Mouse (Mus musculus) MEL (cell line): ENCODE measurements around the gene Lix1l. TPM values are rescaled to one million over a fixed set of nuclear protein-coding genes. Genes with fewer than 3 reads are reported as not detected.

Experiments used
- DNase-seq: peaks from one replicate; pipeline ENCODE4 v3.0.0; 2011; ENCODE audit warnings: low read depth, low spot score
- H3K27ac ChIP-seq: 2 replicates; pipeline ENCODE4 v1.5.1; 2012; ENCODE audit warnings: low read depth, mild to moderate bottlenecking, control low read depth, low read length, moderate library complexity; ENCODE audit not compliant: control insufficient read depth
- H3K27me3 ChIP-seq, 2 experiments: fragments of 150-350 bp in 1 of 2; sonication (generic) in 1 of 2; 2 replicates each; pipeline ENCODE4 v1.6.1; 2012; ENCODE audit warnings: low read length in 2 of 2, mild to moderate bottlenecking in 2 of 2, improper control_type of control experiment in 1 of 2, moderate library complexity in 1 of 2; ENCODE audit not compliant: insufficient read depth in 2 of 2, control insufficient read depth in 1 of 2
- H3K36me3 ChIP-seq, 2 experiments: 2 replicates each; pipeline ENCODE4 v1.6.1; 2012 to 2014; ENCODE audit warnings: low read length in 2 of 2, improper control_type of control experiment in 1 of 2, inconsistent platforms in 1 of 2, mild to moderate bottlenecking in 1 of 2; ENCODE audit not compliant: insufficient read depth in 2 of 2, control insufficient read depth in 1 of 2
- H3K4me1 ChIP-seq, 2 experiments: fragments of 150-350 bp in 1 of 2; sonication (generic) in 1 of 2; 2 replicates each; pipeline ENCODE4 v1.6.1; 2012; ENCODE audit warnings: low read length in 2 of 2, improper control_type of control experiment in 1 of 2, mild to moderate bottlenecking in 1 of 2; ENCODE audit not compliant: insufficient read depth in 2 of 2, control insufficient read depth in 1 of 2
- H3K4me3 ChIP-seq, 2 experiments: fragments of 150-350 bp in 1 of 2; sonication (generic) in 1 of 2; 2 replicates each; pipeline ENCODE4 v1.5.1; 2012; ENCODE audit warnings: low read depth in 2 of 2, low read length in 2 of 2, mild to moderate bottlenecking in 2 of 2, moderate library complexity in 2 of 2, control low read depth in 1 of 2, improper control_type of control experiment in 1 of 2; ENCODE audit not compliant: control insufficient read depth in 1 of 2, insufficient read depth in 1 of 2
- H3K79me2 ChIP-seq: 2 replicates; pipeline ENCODE4 v1.6.1; 2012; ENCODE audit warnings: mild to moderate bottlenecking, low read length, moderate library complexity; ENCODE audit not compliant: control insufficient read depth, poor library complexity, insufficient read depth
- H3K9ac ChIP-seq: 2 replicates; pipeline ENCODE4 v1.6.1; 2012; ENCODE audit warnings: low read depth, mild to moderate bottlenecking, control low read depth, low read length, moderate library complexity; ENCODE audit not compliant: control insufficient read depth, poor library complexity, severe bottlenecking
- H3K9me3 ChIP-seq: fragments of 150-350 bp; sonication (generic); replicated peaks from 2 replicates; pipeline ENCODE4 v1.6.1; 2012; ENCODE audit warnings: mild to moderate bottlenecking, low read length, improper control_type of control experiment, moderate library complexity; ENCODE audit not compliant: insufficient read depth
- CHD1 ChIP-seq: IDR thresholded peaks from 2 replicates; pipeline ENCODE4 v1.6.1; 2012; ENCODE audit warnings: low read depth, mild to moderate bottlenecking, inconsistent platforms, low read length, improper control_type of control experiment
- CHD2 ChIP-seq: IDR thresholded peaks from 2 replicates; pipeline ENCODE4 v1.6.1; 2011; ENCODE audit warnings: low read length, improper control_type of control experiment
- E2F4 ChIP-seq: IDR thresholded peaks from 2 replicates; pipeline ENCODE4 v1.6.1; 2011; ENCODE audit warnings: low read depth, low read length, improper control_type of control experiment, borderline replicate concordance
- EP300 ChIP-seq, 2 experiments: IDR thresholded peaks; 2 replicates each; pipeline ENCODE4 v1.6.1; 2011; ENCODE audit warnings: improper control_type of control experiment in 2 of 2, low read length in 2 of 2, low read depth in 1 of 2, mild to moderate bottlenecking in 1 of 2
- GATA1 ChIP-seq: IDR thresholded peaks from 2 replicates; pipeline ENCODE4 v1.6.1; 2011; ENCODE audit warnings: low read depth, low read length, improper control_type of control experiment
- KAT2A ChIP-seq: conservative IDR thresholded peaks from 2 replicates; pipeline ENCODE4 v1.6.1; 2012; ENCODE audit warnings: low read depth, low read length, improper control_type of control experiment, inconsistent platforms
- MAX ChIP-seq: IDR thresholded peaks from 2 replicates; pipeline ENCODE4 v1.6.1; 2011; ENCODE audit warnings: low read length, improper control_type of control experiment
- MAZ ChIP-seq: IDR thresholded peaks from 2 replicates; pipeline ENCODE4 v1.6.1; 2012; ENCODE audit warnings: low read depth, mild to moderate bottlenecking, inconsistent platforms, low read length, improper control_type of control experiment
- MXI1 ChIP-seq: IDR thresholded peaks from 2 replicates; pipeline ENCODE4 v1.6.1; 2011; ENCODE audit warnings: mild to moderate bottlenecking, low read depth, low read length, improper control_type of control experiment
- MYC ChIP-seq: IDR thresholded peaks from 2 replicates; pipeline ENCODE4 v1.6.1; 2011; ENCODE audit warnings: low read depth, mild to moderate bottlenecking, low read length, improper control_type of control experiment, moderate library complexity
- POLR2A ChIP-seq, 2 experiments: IDR thresholded peaks; 2 replicates each; pipeline ENCODE4 v1.6.1; 2011 to 2012; ENCODE audit warnings: low read length in 2 of 2, mild to moderate bottlenecking in 2 of 2, control low read depth in 1 of 2, improper control_type of control experiment in 1 of 2, low read depth in 1 of 2, moderate library complexity in 1 of 2; ENCODE audit not compliant: control insufficient read depth in 1 of 2, insufficient read depth in 1 of 2, poor library complexity in 1 of 2
- POLR2AphosphoS2 ChIP-seq: IDR thresholded peaks from 2 replicates; pipeline ENCODE4 v1.6.1; 2011; ENCODE audit warnings: low read length, improper control_type of control experiment
- RAD21 ChIP-seq: IDR thresholded peaks from 2 replicates; pipeline ENCODE4 v1.6.1; 2011; ENCODE audit warnings: mild to moderate bottlenecking, low read depth, low read length, improper control_type of control experiment
- RCOR1 ChIP-seq: IDR thresholded peaks from 2 replicates; pipeline ENCODE4 v1.6.1; 2012; ENCODE audit warnings: low read depth, mild to moderate bottlenecking, inconsistent platforms, low read length, improper control_type of control experiment
- SIN3A ChIP-seq: IDR thresholded peaks from 2 replicates; pipeline ENCODE4 v1.6.1; 2012; ENCODE audit warnings: low read length, improper control_type of control experiment, inconsistent platforms
- SMC3 ChIP-seq: IDR thresholded peaks from 2 replicates; pipeline ENCODE4 v1.6.1; 2011; ENCODE audit warnings: low read depth, low read length, improper control_type of control experiment
- TBP ChIP-seq: IDR thresholded peaks from 2 replicates; pipeline ENCODE4 v1.8.0; 2011; ENCODE audit warnings: low read depth, low read length, improper control_type of control experiment
- UBTF ChIP-seq: IDR thresholded peaks from 2 replicates; pipeline ENCODE4 v1.6.1; 2012; ENCODE audit warnings: low read depth, mild to moderate bottlenecking, inconsistent platforms, low read length, improper control_type of control experiment, moderate library complexity, borderline replicate concordance; ENCODE audit not compliant: insufficient read depth
- ZC3H11A ChIP-seq: IDR thresholded peaks from 2 replicates; pipeline ENCODE4 v1.6.1; 2012; ENCODE audit warnings: low read depth, mild to moderate bottlenecking, inconsistent platforms, low read length, improper control_type of control experiment
- ZKSCAN1 ChIP-seq: IDR thresholded peaks from 2 replicates; pipeline ENCODE4 v1.6.1; 2012; ENCODE audit warnings: low read depth, mild to moderate bottlenecking, inconsistent platforms, low read length, improper control_type of control experiment, moderate library complexity
- polyA plus RNA-seq, 2 experiments: library from polyadenylated mRNA; stranded (reverse) in 1 of 2; unstranded in 1 of 2; fragments of >175 nt in 1 of 2; fragments of >200 nt in 1 of 2; gene quantifications; 2 replicates each; pipeline versions ENCODE4 v1.2.1 to v1.2.4; 2012; ENCODE audit warnings: low replicate concordance in 2 of 2, low read depth in 1 of 2; ENCODE audit not compliant: insufficient read length in 2 of 2, insufficient read depth in 1 of 2, missing spikeins in 1 of 2
- total RNA-seq: library from RNA; depleted of rRNA; stranded (reverse); fragments of 300-350 nt; gene quantifications from 2 replicates; pipeline ENCODE4 v1.2.3, GENCODE M21; 2012

Gene Lix1l
- total and polyA plus RNA-seq, 3 experiments = 5.4 to 17.0 TPM; not detected in 1

DNA sequence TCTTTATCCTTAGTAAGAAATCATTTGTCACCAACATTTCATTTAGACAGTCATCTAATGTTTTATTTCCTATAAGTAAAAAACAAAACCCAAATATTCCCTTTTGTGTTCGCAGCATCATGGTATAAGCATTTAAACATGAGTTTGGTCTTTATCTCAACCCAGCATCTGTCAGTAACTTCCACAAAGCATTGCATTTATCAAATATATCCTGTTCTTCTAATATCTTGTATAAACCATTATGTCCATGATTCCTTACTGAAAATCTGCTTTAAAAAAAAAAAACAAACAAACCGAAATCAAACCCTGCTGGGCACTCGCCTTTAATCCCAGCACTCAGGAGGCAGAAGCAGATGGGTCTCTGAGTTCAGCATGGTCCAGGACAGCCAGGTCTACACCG, 5.7 kb downstream of the Lix1l start (continued):
- TF ChIP-seq EP300 (IDR thresholded peaks at IDR 0.05; ENCODE audit: low read depth in 1 of 2, low read length in 2 of 2) = peak; percentile 30 to 40; a peak in 1 of 4 replicates
- no peak for TF ChIP-seq POLR2A (IDR thresholded peaks at IDR 0.05; ENCODE audit: control insufficient read depth in 1 of 2, insufficient read depth in 1 of 2, low read depth in 1 of 2, low read length in 2 of 2, poor library complexity in 1 of 2)
- TF ChIP-seq, all 39 proteins: peak for 4

DNA sequence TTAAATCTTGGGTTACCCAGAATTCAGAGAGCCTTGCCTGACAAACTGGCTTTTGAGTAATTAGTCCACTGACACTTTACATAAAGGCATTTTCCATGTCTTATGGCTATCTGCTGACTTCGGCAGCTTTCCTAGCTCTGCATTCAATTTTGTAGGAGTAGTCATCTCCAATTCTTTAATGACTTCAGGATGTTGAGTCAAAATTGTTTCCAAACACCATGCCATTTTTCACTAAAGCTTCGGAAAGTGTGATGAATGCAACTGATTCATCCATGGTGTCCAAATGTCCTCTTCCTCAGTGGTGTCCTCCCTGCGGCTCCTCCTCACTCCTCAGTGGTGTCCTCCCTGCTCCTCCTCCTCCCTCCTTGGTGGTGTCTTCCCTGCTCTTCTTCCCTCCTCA, 17.0 kb downstream of the Lix1l start:
- H3K4me1 ChIP-seq = no peaks in the 10 kb centered on the region
- H3K79me2 ChIP-seq = no peaks in the 10 kb centered on the region
- no peak for TF ChIP-seq MAX
- no peak for TF ChIP-seq CHD2
- no peak for TF ChIP-seq RCOR1
- no peak for TF ChIP-seq ZKSCAN1
- no peak for TF ChIP-seq E2F4
- DNase-seq = no peak
- H3K4me3 ChIP-seq = no peak overlapping the region
- H3K9ac ChIP-seq = no peak overlapping the region
- H3K27ac ChIP-seq = no peak overlapping the region
- no peaks in the 10 kb centered on the region for H3K9me3 ChIP-seq
- peaks cover 0 to 11% of the 10 kb centered on the region in 2 experiments; a peak in 2 of 4 replicates for H3K36me3 ChIP-seq
- no peaks in the 10 kb centered on the region for H3K27me3 ChIP-seq

DNA sequence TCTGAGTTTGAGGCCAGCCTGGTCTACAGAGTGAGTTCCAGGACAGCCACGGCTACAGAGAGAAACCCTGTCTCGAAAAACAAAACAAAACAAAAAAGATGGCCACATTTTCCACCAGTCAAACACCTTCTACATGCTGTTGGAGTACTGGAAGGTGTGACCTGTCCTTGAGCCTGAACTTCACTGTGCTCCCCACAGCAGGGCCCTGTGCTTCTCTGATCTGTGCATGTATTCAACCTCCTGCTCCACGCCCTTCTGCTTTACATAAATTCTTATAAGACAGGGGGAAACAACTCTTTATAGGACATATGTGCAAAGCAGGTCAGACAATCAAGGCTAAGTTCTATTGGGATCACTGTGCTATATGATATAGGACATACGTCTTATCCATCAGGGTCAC, 22.3 kb downstream of the Lix1l start:
- TF ChIP-seq SMC3 (no peak), UBTF (no peak), SIN3A (no peak)
- Histone ChIP-seq H3K27ac (no peak overlapping the region), H3K9me3 (no peaks in the 10 kb centered on the region), H3K27me3 (no peaks in the 10 kb centered on the region), H3K9ac (no peak overlapping the region), H3K4me1 (peaks cover 4% of the 10 kb centered on the region in 2 experiments; a peak in 3 of 4 replicates), H3K4me3 (no peak overlapping the region), H3K36me3 (peaks cover 0 to 12% of the 10 kb centered on the region in 2 experiments; a peak in 2 of 4 replicates), H3K79me2 (peaks cover 3% of the 10 kb centered on the region; the same call in 1 of the 2 replicates)
- DNase-seq = no peak

DNA sequence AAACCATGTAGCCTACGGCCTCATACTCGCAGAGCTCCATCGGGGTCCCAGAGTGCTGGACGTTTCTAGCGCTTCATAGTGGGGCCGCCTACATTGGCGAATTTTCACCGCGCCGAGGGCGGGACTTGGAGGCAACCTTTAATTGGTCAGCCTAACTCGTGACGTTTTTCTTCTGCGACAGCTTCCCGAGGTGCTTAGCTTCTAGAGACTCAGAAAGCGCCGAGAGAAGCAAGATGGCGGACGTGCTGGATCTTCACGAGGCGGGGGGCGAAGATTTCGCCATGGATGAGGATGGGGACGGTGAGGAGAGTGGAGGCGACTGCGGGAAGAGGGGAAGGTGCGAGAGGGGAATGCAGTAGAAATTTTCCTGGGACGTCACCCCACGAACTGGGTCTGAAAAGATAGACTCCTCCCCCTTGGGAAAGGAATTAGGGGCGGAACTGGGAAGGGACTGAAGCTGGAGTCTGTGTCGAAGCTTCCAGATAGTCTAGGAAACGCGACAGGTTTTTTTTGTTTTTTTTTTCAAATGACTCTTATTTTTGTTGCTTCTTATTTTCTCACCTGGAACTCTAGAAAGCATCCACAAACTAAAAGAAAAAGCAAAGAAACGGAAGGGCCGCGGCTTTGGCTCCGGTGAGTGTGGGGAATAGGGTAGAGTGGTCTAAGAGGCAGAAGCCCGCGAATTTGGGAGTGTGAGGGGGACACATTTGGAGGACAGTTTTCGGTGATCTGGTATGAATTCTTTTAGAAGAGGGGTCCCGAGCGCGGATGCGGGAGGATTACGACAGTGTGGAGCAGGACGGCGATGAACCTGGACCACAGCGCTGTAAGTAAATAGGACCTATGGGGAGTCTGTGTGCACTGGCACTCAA, 29.0 kb downstream of the Lix1l start, which contains the start of gene Rbm8a:
Rbm8a (plus strand) TSS at position 205 of the 872 bp plus-strand sequence.
- Histone ChIP-seq H3K4me1 (peaks cover 12 to 21% of the 10 kb centered on the region in 2 experiments), H3K9me3 (no peaks in the 10 kb centered on the region), H3K9ac (peak within 1 kb of the TSS; percentile 80), H3K27ac (peak within 1 kb of the TSS; percentile 65), H3K36me3 (peaks cover 16 to 35% of the 10 kb centered on the region in 2 experiments), H3K79me2 (peaks cover 31% of the 10 kb centered on the region), H3K4me3 (peak within 1 kb of the TSS; percentile 76 to 78), H3K27me3 (no peaks in the 10 kb centered on the region)
- peak; percentile 100 for DNase-seq
- TF ChIP-seq RCOR1 (peak; percentile 42; the same call in 1 of the 2 replicates), POLR2A (IDR thresholded peaks at IDR 0.05; ENCODE audit: control insufficient read depth in 1 of 2, insufficient read depth in 1 of 2, low read depth in 1 of 2, low read length in 2 of 2, poor library complexity in 1 of 2) (peak; percentile 93 to 100; a peak in 3 of 4 replicates), TBP (peak; percentile 97), KAT2A (peak; percentile 81), RAD21 (no peak), SMC3 (no peak), MYC (peak; percentile 83; the same call in 1 of the 2 replicates), ZC3H11A (0 out of 2 replicates have a peak, but pooled peaks have one; percentile 29), E2F4 (peak; percentile 85; the same call in 1 of the 2 replicates), MXI1 (peak; percentile 97), MAZ (0 out of 2 replicates have a peak, but pooled peaks have one; percentile 42), GATA1 (no peak), CHD2 (no peak; the same call in 1 of the 2 replicates), CHD1 (peak; percentile 83; the same call in 1 of the 2 replicates), ZKSCAN1 (no peak), POLR2AphosphoS2 (peak; percentile 100), SIN3A (peak; percentile 99), EP300 (IDR thresholded peaks at IDR 0.05; ENCODE audit: low read depth in 1 of 2, low read length in 2 of 2) (no peak; a peak in 1 of 4 replicates)
